ENCODE assay signal across 24 mouse cellular contexts in genomic region chr8:119707146-119707545, GRCm38 (mm10). TPM values are rescaled to one million over a fixed set of nuclear protein-coding genes. Genes with fewer than 3 reads are reported as not detected.
"Had no signal": no experiment of that assay in that cellular context is flagged by ENCODE, and none has a peak within 500 bp of the region (broad histone marks: within the 10 kb centered on the region; RNA-seq: fewer than 3 reads in every experiment).

No protein-coding gene starts in this region.

- ATAC-seq: intestine, embryonic 16.5 days; liver, embryonic 12.5 days; midbrain, embryonic 13.5 days; midbrain, embryonic 16.5 days had no signal

- H3K9me3 ChIP-seq: limb, embryonic 10.5 days; limb, embryonic 13.5 days; liver, embryonic 12.5 days; liver, embryonic 15.5 days; lung, embryonic 15.5 days; midbrain, embryonic 10.5 days; midbrain, embryonic 13.5 days; stomach, embryonic 15.5 days had no signal

- H3K36me3 ChIP-seq: limb, embryonic 10.5 days; limb, embryonic 13.5 days; liver, embryonic 12.5 days; liver, embryonic 15.5 days; lung, embryonic 15.5 days; midbrain, embryonic 10.5 days; midbrain, embryonic 13.5 days; stomach, embryonic 15.5 days had no signal

- DNase-seq: kidney, adult 18-20 months; kidney, adult 9 months; kidney, postnatal 14 days; kidney, postnatal 4 days; layer of hippocampus, adult 9-11 months; liver; lung, adult 18-20 months; lung, postnatal 10 days; lung, postnatal 36 days; right cerebral cortex, adult 18-20 months; right cerebral cortex, postnatal 14 days; spleen, adult 18-20 months had no signal

- H3K4me1 ChIP-seq: midbrain, embryonic 10.5 days; stomach, embryonic 15.5 days had no signal

- H3K4me3 ChIP-seq: limb, embryonic 10.5 days; limb, embryonic 13.5 days; liver, embryonic 12.5 days; liver, embryonic 15.5 days; lung, embryonic 15.5 days; midbrain, embryonic 10.5 days; midbrain, embryonic 13.5 days; myocyte; stomach, embryonic 15.5 days had no signal

- H3K27me3 ChIP-seq: stomach, embryonic 15.5 days had no signal

- H3K9ac ChIP-seq: limb, embryonic 13.5 days; liver, embryonic 12.5 days; liver, embryonic 15.5 days; lung, embryonic 15.5 days; midbrain, embryonic 13.5 days; stomach, embryonic 15.5 days had no signal

- H3K27ac ChIP-seq: limb, embryonic 10.5 days; limb, embryonic 13.5 days; liver, embryonic 12.5 days; liver, embryonic 15.5 days; lung, embryonic 15.5 days; midbrain, embryonic 10.5 days; midbrain, embryonic 13.5 days; stomach, embryonic 15.5 days had no signal

RNA-seq across cellular contexts. Expression of gene Atp2c2, which starts 7.3 kb away (rescaled TPM):
- total RNA-seq: monocyte, adult 5-6 weeks had no signal
- polyA plus RNA-seq: midbrain, embryonic 13.5 days had no signal

RNA-seq across cellular contexts. Expression of gene Wfdc1, which starts 41.0 kb away (rescaled TPM):
- total RNA-seq: monocyte, adult 5-6 weeks had no signal
